Mouse (Mus musculus) layer of hippocampus, adult 9-10 months (tissue): Measurements from ENCODE around the gene Nup214.
"Not testable (repeated sequence)": the region's sequence is repeated elsewhere in the genome, so short reads cannot be mapped to it uniquely, and the experiment has no call there.

Experiments
- DNase-seq: peaks from one replicate; pipeline ENCODE4 v3.0.0; 2022; ENCODE audit warnings: low spot score

Gene Nup214

GRCm38 (mm10) chr2:31964191-31964590 lies 10.0 kb upstream of the Nup214 start:
- DNase-seq: no peak

- no peak for DNase-seq
Observed at GRCm38 (mm10) chr2:31965110-31965509, 9.1 kb upstream of the Nup214 start.

DNA sequence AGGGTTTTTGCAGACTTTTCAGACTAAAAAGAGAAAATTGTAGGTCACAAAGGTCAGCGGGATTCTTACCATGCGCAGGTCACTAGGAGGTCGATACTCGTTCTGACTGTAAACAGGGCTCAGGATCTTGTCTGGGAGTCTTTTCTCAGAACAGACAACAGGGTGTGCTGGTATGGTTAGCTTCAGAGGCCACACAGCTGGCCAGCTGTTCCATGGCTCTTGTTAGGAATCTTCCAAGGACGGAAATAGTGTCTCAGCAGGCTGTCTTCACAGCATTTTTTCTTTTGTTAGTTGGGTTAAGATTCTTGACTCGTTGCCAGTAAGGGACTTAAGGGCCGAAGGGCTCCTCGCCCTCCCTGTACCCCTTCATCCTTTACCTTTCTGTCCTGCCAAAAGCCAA lies 7.4 kb upstream of the Nup214 start:
- no peak for DNase-seq

DNA sequence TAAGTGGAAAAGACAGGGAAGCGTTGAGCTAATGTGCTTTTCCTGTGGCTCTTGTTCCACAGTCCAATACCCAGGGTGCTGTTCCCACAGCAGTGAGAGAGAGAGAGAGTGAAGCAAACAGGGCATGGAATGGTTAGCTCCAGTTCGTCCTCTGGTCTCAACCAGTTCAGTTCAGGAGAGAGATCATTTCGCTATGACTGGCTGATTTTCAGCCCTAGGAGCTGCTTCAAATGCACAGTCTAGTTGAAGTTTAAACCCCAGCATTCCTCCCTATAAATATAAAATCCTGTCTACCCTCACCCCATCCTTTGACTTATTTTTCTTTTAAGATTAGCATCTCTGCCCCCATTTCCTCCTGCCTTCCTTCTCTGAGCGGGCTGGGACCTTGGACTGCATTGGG lies 1.6 kb upstream of the Nup214 start:
- no peak for DNase-seq

DNA sequence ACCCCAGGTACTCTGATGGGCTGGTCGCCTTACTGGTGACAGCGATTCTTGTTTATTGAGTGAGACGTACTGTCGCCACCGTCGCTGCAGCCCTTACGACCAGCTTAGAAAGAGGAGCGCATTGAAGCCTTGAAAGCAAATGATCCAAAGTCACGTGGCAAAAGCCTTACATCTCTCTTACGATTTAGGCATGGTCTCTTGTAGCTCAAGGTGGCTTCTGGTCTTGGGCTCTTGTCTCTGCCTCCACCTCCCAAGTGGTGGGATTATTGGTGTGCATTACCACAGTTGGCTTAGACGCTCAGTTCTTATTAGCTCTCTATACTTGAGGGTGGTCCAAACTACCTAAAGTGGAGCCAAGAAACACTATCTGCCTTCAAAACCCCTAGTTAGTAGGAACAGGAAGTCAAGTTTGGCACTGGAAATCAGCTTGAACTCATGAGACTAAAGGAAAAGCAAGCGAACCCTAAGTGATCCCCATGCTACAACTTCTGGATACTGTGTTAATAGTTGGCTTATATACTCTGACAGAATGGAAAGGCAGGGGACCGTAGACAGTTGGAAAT lies 654 bp downstream of the Nup214 start:
- DNase-seq: no peak

GRCm38 (mm10) chr2:31987774-31988173 lies 13.5 kb downstream of the Nup214 start:
- DNase-seq: no peak

DNA sequence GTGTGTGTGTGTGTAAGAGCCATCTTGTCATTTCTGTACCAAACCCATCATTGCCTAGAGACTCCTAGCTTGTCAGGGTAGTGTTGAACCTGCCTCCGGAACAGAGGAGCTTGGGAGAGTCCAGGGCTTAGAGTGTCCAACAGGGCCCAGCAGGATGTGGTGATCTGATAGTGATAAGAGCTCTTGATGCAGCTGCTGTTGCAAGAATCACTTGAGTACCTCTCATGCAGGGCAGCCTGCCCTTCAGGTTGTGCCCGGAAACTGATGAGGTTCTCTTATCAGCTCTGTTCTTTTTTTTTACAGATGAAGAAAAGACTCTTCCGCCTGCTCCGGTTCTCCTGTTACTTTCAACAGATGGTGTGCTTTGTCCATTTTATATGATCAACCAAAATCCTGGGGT lies 16.7 kb downstream of the Nup214 start:
- no peak for DNase-seq

DNA sequence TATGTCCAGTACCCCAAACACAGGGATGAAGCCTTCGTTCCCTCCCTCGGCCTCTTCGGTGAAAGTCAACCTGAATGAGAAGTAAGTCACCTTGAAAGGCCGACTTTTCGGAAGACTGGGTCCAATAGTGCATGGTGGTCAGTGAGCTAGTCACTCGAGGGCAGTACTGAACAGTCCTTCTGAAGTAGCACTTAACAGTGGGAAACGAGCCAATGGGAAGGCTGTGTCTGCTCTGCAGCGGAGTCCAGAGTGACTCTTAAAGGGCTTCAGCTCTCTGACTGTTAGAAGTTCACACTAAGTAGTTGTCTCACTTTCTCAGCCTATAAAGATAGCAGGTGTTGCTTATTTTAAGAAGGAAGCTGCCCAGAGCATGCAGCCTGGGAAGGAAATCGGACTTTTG lies 20.7 kb downstream of the Nup214 start:
- DNase-seq: no peak

DNA sequence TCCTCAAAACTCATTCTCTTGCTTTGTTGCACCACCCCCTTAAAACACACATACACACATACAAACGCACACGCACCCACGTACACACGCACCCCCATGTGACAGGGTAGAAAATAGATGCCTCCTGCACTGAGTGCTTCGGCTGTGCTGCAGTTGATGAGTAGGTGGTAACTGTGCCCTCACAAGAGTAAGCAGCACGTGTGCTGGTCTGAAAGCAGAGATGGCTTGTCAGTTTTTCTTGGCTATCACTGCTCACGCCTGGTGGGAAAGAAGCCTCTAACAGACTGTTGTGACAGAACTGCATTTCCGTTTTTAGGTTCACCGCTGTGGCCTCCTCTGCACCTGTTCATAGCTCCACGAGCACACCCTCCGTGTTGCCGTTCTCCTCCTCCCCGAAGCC lies 21.8 kb downstream of the Nup214 start:
- DNase-seq: peak; percentile 25

- DNase-seq: no peak
Observed at GRCm38 (mm10) chr2:31997539-31997938, 23.3 kb downstream of the Nup214 start.

GRCm38 (mm10) chr2:31998443-31998842 lies 24.2 kb downstream of the Nup214 start:
- no peak for DNase-seq

GRCm38 (mm10) chr2:32008311-32008710 lies 34.1 kb downstream of the Nup214 start:
- DNase-seq: no peak

GRCm38 (mm10) chr2:32008716-32009115 lies 34.5 kb downstream of the Nup214 start:
- no peak for DNase-seq

DNA sequence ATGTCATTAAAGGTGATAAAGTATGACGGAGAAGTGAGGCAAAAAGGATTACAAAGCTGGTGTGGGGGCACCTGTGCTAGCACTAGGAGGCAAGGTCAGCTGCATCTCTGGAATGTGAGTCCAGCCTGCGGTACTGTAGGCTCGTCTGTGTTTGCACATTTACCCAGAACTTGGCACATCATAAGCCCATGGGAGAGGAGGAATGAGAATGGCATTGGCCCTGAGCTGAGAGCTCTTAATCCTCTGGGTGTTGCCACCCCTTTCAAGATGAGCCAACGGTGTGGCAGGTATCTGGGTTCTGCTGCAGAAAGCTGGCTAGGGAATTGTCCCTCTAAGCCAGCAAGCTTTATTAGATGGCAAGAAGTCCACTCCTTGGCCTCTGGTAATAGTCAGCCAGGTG lies 45.5 kb downstream of the Nup214 start:
- DNase-seq: no peak

DNA sequence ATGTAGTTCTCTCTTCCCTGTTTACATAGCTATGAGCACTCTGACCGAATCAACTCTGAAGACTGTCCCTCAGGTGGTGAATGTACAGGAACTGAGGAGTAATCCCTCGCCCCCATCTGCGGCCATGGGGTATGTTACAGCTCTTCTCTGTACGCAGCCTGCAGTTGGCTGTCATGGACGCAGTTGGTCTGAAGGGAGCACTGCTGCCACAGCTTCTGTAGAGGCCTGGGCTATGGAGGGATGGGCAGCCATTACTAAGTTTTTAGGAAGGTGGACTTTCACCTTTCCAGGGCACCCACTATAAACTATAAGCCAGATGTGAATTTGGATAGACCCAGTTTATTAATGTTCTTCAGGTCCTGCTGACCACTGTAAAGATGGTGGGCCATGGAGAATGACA lies 46.0 kb downstream of the Nup214 start:
- no peak for DNase-seq

GRCm38 (mm10) chr2:32024372-32024771 lies 50.1 kb downstream of the Nup214 start:
- DNase-seq: no peak

DNA sequence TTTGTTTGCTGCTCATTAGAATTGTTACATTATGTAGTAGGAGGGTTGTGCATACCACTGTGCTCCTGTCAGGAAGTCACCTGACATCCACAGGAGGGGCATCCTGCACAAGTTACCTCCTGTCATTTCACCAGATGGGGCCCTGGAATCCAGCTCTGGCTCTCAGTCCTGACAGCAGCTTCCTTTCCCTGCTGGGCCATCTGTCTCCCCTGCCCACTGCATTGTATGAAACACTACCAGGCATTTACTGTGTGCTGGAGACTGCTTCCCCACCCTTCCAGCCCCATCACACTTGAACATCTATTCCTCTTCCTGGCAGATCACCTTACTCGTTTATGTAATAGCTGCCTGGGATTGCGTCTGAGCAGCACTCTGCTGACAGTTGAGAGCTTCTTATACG lies 55.4 kb downstream of the Nup214 start:
- DNase-seq: peak; percentile 31

DNA sequence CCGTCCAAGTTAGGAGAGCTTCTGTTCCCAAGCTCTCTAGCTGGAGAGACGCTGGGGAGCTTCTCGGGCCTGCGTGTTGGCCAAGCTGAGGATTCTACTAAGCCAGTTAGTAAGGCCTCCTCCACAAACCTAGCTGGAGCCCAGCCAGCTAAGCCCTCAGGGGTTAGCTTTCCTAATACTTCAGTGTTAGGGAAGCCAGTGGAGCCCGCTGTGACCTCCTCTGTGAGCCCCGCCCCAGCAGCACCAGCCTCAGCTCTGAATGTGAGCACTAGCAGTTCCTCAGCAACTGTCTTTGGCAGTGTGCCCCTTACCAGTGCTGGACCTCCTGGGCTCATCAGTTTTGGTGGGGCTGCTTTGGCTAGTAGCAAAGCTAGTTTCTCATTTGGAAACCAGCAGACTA lies 59.2 kb downstream of the Nup214 start:
- DNase-seq: no peak

DNA sequence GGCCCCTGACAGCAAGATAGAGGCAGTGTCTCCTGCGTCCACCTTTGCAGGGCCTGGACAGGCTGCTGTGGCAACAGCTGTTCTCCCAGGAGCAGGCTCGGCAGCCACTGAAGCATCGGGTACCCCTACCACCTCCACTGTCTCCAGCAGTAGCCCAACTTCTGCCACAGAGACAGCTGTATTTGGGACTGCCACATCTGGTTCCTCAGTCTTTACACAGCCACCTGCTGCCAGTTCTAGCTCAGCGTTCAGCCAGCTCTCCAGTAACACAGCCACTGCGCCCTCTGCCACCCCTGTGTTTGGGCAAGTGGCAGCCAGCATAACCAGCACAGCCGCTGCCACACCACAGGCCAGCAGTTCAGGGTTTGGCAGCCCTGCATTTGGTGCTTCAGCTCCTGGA lies 60.0 kb downstream of the Nup214 start:
- no peak for DNase-seq

DNA sequence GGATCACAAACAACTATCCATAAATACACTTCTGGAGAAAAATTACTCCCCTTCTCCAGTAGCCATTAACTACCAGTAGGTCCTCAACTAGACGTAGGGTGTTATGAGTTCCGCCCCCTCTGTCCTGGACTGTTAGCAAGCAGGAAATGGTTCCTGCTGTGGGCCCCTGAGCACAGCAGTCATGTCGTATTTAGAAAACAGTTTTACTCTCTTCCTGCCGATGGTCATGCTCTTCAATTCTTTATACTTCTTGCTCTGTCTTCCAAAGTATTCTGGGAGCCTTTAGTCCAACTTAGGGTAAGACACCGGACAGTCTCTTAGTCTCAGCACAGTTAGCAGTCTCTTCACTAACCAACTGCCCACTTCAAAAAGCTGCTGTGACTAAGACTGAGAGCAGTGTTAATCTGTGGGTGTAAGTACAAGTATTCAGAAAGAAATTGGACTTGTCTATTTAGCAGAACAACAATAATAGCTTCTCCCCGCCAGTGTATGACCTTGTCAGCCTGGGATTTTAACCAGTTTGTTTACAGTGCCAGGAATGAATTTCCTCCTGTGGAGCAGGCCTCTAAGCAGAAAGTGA lies 63.1 kb downstream of the Nup214 start:
- DNase-seq: no peak

DNA sequence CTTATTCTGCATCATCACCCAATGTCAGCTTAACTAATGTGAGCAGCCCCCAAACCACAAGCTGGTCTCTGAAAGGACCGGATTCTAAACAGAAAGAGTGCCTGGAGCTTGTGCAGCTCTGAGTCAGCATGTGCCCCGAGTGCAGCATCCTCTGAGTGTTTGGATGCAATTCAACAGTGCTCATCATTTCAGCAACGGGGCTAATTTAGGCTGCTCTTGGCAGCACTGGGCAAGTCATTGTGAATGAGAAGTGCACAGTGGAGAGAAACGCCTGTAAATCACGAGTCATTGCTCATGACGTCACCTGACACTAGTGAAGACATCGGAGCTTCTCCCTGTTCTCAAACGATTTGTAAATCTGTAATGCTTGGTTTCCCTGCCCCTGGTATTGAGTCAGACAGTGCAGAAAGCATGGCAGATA lies 64.4 kb downstream of the Nup214 start:
- peak; percentile 64 for DNase-seq

- not testable (repeated sequence) for DNase-seq
Observed at GRCm38 (mm10) chr2:32040646-32041045, 66.4 kb downstream of the Nup214 start.

GRCm38 (mm10) chr2:32041087-32041486 lies 66.9 kb downstream of the Nup214 start:
- no peak for DNase-seq

DNA sequence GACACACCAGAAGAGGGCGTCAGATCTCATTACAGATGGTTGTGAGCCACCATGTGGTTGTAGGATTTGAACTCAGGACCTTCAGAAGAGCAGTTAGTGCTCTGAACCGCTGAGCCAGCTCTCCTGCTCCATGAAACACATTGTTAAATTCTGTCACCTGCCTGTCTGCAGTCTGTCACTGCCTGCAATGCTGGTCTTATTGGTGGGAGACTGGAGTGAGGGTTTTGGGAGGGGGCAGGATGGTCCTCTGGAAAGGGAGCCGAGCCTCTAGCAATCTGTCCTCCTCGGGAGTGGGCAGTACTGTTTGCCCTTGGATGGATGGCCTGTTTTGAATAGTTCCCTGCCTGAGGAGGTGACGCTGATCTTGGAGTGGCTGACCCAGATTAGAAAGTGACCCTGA lies 69.6 kb downstream of the Nup214 start:
- DNase-seq: no peak
